Mouse (Mus musculus) adrenal gland, adult 2 months (tissue): Measurements from ENCODE around the gene Dpagt1. TPM values are rescaled to one million over a fixed set of nuclear protein-coding genes. Genes with fewer than 3 reads are reported as not detected.
"Not testable (repeated sequence)": the region's sequence is repeated elsewhere in the genome, so short reads cannot be mapped to it uniquely, and the experiment has no call there.

Source experiments
- DNase-seq: peaks from one replicate; pipeline ENCODE4 v3.0.0; 2021
- polyA plus RNA-seq: library from polyadenylated mRNA; depleted of rRNA; stranded (reverse); fragments of >200 nt; gene quantifications from 2 replicates; pipeline ENCODE4 v1.2.3, GENCODE M21; 2012
- total RNA-seq, 2 experiments: library from RNA; stranded (reverse); gene quantifications; 2 replicates each; pipeline ENCODE4 v1.2.3; 2021

The Dpagt1 gene
- total and polyA plus RNA-seq, 3 experiments, result 28.2 to 68.2 (median 36.1) TPM

DNA sequence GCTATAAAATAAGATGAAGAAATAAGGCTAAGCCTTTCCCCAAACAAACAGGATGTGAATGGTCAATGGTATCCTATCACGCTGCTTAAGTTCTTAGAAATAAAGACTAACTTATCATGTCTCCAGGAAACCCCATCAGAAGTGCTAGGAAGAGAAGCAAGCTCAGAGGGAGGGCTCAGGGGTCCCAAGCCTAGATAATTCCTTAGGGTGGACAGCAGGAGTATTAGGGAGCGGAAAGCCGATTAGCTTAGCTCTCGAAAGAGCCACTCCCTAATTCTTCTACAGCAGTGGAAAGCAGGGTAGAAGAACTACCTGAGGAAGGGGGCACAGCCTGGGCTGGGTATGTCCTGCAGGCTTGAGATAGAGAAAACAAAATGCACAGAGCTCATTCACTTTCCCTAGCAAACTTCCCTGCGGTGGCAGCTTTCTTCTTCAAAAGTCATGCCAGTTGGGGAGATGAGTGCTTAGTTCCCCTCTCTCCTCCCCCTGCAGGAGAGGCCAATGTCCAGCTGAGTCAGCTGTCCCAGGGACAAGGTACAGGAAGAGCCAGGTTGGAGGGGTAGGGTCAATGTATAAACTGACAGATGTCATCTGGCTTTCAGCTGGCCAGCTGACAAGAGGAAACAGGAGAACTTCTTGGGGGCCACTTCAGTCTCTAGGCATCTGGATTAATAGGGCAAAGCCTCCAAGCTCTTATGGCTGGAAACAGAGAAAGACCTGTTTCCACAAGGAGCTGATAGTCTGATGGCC lies 7.6 kb upstream of the Dpagt1 start:
- DNase-seq, result peak; percentile 59

DNA sequence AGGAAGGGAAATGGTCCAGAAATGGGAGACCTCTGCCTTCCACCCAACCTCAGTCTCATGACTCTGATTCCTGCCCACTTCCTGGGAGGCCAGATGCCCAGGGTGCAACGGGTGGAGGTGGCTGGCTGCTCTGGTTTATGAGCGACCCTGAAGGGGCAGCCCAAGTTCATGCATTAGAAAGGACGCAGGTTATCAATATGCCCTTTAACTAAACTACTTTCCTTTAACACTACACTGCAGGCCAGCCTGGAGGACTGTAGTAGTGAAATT lies 7.1 kb upstream of the Dpagt1 start:
- DNase-seq, result peak; percentile 32

DNA sequence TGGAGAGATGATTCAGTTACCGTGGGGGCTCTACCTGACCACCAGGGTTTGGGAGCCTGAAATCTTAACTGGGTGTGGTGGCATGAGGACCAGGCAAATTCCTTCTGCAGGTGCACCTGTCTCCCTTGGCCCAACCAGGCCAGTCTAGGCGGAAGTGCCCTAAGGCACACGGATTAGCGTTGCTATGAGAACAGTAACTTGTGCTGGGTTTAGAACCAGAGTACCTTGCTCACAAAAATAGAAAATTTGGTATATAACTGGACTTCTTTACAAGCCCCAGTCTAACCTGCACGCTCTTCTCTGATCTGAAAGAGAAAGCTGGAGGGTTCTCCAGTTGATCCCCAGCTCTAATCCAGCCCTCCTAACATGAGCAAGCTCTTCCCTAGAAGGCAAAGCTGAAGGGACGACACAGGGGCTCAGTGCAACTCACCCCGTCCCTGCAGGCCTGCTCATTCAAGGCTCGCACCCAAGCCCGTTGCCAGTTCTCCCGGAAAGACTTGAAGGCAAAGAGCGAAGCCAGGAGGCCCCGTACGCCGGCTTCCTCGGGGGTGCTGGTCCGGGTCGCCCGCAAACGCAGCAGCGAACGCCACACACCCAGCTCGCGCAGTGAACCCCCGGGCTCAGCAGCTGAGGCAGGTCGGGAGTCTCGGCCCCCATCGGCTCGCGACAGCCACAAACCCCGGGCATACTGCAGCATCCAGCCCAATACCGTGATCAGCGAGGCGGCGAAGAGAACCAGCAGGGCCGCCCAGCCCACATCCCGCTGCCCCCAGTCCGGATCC lies 6.5 kb upstream of the Dpagt1 start:
- peak; percentile 64 for DNase-seq

DNA sequence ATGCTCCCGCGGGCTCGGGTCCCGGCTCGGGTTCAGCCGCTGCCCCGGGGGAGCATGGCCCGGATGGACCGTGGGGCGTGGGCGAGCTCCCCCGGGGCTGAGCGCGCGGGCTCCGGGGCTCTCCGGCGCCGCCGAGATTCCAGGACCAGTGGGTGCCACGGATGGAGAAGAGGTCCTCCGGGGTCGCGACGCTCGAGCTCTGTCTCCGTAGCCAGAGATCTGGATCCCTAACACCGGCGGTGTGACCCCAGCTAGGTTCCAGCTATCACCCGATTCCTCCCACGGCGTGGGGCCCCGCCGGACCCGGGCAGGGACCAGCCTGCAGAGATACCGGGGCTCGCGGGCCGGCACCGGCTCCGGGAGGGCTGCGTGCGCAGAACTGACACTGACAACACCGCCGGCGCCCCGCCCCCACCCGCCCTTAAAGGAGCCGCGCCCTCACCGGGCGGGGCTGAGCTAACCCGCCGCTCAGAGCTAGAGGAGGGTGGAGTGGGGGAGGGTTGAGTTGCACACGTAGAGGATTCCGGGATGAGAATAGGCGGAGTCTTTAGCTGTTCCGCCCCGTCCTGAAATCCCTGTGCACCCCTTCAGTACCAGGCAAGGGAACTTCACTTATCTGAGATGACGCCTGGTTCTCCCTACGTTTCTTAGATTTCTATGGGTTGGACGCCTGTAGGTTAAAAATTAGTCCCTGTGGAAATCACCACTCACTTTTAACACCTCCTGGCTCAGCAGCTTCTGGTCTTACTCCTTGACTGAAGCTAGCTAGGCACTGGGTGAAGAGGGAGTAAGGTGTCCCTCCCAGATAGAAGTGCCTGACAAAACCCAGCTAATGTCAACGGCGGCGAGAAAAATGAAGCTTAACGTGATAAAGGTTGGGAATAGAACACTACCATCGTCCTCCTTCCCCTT lies 5.7 kb upstream of the Dpagt1 start, which contains the start of gene C2cd2l:
Gene C2cd2l (minus strand): TSS at position 399 of the 912 bp plus-strand sequence.
- DNase-seq, result peak; percentile 94

DNA sequence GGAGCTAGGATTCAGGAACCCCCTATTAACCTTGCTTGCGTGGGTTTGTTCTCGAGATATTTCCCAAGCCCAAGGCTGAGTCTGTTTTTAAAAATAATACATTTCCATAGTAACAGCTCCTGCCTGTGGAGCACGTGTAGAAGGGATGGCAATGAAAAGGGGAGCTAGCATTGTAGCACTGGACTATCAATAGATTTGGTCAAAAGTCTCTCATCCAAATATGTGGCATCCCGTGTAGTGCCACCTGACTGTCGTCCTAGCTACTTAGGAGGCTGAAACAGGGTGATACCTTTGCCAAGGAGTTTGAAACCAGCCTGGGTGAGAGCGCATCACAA lies 5.1 kb upstream of the Dpagt1 start:
- DNase-seq, result no peak

DNA sequence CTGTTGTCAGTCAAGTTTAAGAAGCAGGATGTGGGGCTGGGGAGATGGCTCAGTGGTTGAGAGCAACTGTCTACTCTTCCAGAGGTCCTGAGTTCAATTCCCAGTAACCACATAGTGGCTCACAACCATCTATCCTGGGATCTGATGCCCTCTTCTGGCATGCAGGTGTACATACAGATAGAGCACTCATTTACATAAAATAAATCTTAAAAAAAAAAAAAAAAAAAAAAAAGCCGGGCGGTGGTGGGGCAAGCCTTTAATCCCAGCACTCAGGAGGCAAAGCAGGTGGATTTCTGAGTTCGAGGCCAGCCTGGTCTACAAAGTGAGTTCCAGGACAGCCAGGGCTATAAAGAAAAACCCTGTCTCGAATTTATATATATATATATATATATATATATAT lies 2.2 kb upstream of the Dpagt1 start:
- not testable (repeated sequence) for DNase-seq

DNA sequence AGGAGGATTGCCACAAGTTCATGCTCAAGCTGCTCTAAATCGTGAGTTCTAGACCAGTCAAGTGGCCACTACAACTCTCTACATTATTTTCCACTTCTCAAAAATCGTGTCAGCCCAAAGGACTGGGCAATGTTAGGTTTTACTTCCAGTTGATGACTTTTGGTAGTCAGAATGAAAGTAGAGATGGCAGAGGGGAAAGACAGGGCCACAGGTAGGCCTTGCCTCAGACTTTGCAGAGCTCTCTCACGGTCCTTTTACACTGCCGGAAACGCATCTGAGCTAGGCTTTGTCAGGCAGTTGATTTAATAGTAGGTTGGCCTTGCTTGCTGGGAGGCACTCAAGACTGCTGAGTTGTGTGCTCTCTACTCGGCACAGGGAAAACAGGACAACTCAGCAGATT lies 1.7 kb upstream of the Dpagt1 start:
- peak; percentile 69 for DNase-seq

DNA sequence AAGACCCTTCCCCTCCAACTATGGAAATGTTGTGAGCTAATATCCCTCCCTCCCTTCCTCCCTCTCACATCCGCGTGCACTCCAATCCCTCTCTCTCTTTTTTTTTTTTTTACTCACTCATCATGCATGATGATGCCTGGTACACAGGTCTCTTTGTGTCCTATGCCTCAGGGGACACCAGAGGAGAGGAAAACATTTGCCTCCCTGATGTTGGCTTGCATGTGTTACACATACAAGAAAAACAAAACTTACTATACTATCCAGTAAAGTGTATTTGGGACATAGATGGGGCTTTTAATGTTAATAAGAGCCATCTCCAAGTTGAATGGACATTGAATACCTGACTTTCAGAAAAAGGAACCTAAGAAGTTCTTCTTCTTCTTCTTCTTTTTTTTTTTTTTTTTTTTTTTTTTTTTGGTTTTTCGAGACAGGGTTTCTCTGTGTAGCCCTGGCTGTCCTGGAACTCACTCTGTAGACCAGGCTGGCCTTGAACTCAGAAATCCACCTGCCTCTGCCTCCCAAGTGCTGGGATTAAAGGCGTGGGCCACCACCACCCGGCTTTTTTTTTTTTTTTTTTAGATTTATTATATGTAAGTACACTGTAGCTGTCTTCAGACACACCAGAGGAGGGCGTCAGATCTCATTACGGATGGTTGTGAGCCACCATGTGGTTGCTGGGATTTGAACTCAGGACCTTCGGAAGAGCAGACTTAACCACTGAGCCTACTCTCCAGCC lies 619 bp upstream of the Dpagt1 start:
- not testable (repeated sequence) for DNase-seq

- peak; percentile 90 for DNase-seq
These were observed 698 bp downstream of the Dpagt1 start for GRCm38 (mm10) chr9:44326371-44327063.

- DNase-seq, result peak; percentile 44
These were observed 1.4 kb downstream of the Dpagt1 start for GRCm38 (mm10) chr9:44327064-44327711.

DNA sequence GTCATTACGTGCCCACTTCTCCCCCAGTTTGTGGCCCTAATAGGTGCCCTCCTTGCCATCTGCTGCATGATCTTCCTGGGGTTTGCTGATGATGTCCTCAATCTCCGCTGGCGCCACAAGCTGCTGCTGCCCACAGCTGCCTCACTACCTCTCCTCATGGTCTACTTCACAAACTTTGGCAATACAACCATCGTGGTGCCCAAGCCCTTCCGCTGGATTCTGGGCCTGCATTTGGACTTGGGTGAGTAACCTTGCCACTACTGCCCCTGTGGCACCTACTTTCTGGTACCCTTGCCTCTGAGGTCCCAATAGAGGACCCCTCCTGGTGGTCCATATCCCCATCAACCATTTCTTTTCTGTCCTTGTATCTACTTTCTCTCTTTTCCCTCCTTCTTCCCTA lies 2.1 kb downstream of the Dpagt1 start:
- no peak for DNase-seq

DNA sequence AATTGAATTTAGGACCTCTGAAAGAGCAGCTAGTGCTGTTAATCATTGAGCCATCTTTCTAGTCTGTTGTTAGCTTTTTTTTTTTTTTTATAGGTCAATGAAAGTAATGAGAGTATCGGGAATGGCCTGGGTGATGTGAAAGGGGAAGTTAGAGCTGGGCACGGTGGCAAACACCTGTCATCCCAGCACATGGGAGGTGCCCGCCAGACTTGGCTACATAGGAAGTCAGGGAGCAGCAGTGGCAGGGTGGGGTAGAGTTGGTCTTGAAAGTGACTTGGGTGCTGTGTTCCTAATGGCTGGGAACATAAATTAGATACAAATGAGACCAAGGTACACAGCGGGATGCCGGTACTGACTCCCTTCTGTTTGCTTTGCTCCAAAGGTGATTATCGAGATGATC lies 4.9 kb downstream of the Dpagt1 start:
- no peak for DNase-seq

GRCm38 (mm10) chr9:44332918-44333638 lies 7.3 kb downstream of the Dpagt1 start:
- no peak for DNase-seq

DNA sequence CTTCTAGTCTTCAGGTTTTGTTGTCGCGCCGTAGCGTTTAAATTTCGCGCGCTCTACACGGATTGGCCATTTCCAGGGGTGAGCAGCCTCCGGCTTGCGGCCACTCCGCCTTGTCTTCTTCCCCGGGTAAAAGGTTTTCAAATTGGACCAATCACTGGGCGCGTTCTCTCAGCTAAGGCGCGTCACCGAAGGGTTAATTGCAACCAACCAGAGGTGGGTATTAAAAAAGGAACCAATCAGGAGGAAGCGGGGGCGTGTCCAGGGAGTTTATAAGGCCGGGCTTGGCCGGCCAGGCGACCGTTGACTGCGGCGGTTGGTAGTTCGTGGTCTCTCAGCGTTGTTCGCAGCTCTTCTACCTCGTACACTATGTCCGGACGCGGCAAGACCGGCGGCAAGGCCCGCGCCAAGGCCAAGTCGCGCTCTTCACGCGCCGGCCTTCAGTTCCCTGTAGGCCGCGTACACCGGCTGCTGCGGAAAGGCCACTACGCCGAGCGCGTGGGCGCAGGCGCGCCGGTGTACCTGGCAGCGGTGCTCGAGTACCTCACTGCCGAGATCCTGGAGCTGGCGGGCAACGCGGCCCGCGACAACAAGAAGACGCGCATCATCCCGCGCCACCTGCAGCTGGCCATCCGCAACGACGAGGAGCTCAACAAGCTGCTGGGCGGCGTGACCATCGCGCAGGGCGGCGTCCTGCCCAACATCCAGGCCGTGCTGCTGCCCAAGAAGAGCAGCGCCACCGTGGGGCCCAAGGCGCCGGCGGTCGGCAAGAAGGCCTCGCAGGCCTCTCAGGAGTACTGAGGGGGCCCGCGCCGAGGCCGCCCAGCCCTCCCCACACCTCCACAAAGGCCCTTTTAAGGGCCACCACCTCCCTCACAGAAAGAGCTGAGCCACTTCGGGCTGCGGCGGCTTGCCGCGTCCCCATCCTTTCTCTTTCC lies 8.8 kb downstream of the Dpagt1 start, which contains the start of gene H2afx:
Gene H2afx (plus strand): TSS at position 299 of the 935 bp plus-strand sequence.
- peak; percentile 99 for DNase-seq

DNA sequence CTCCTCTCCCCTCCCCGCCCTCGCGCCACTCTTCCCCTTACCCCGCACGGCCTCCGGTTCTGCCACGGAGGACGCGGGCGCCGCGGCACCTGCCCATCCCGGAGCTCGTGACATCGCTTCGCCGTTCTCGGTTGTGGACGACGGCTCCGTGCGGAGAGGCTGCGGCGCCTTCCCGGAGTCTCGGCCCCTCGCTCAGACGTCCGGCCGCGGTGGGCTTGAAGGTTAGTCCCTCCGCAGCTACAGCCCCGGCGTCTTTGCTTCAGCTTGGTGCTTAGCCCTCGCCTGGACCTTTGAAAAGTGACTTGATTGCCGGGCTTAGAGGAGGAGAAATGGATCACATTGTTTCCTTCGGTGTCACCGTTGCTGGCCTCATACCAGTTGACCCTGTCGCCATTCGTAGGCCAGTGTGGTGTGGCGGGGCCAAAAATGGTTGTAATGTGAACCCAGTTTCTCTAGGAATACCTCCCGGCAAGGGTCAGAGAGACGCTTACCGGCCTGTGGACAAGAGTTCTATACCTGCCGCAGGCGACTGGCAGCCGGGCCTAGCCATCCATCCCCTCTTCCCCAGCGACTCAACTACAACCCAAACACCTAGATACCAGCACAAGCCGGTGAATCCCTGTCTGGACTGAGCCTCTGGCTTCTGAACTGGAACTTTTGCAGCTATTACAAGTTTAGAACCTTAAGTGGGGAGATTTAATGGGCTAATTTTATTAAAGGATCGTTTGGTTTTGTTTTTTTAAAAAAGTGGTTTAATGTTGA lies 9.7 kb downstream of the Dpagt1 start:
- peak; percentile 66 for DNase-seq

- DNase-seq, result no peak
These were observed 10.2 kb downstream of the Dpagt1 start for GRCm38 (mm10) chr9:44336093-44336406.

DNA sequence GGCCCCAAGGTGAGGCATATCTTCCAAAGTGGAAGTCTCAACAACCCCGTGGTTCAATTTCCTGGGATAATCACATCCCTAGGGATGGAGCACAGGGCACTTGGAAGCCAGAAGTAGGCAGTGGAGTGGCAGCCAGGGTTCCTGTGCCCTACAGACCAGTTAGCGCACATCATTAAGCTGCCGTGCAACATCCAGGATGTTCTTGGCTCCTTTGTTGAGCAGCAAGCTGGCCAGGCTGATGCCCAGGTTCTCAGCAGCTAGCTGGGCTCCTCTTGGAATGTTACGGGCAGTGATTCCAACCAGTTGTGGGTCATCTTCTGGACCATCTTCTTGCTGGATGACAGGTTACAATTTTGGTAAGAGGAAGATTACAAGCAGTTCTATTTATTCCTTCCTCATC lies 10.7 kb downstream of the Dpagt1 start:
- DNase-seq, result not testable (repeated sequence)

- no peak for DNase-seq
These were observed 11.1 kb downstream of the Dpagt1 start for GRCm38 (mm10) chr9:44336964-44337363.
